Mouse (Mus musculus): ENCODE data around the gene Comtd1. TPM values are rescaled to one million over a fixed set of nuclear protein-coding genes. Genes with fewer than 3 reads are reported as not detected.

Comtd1 gene
- polyA plus RNA-seq, 1 experiment: 6.4 TPM

DNA sequence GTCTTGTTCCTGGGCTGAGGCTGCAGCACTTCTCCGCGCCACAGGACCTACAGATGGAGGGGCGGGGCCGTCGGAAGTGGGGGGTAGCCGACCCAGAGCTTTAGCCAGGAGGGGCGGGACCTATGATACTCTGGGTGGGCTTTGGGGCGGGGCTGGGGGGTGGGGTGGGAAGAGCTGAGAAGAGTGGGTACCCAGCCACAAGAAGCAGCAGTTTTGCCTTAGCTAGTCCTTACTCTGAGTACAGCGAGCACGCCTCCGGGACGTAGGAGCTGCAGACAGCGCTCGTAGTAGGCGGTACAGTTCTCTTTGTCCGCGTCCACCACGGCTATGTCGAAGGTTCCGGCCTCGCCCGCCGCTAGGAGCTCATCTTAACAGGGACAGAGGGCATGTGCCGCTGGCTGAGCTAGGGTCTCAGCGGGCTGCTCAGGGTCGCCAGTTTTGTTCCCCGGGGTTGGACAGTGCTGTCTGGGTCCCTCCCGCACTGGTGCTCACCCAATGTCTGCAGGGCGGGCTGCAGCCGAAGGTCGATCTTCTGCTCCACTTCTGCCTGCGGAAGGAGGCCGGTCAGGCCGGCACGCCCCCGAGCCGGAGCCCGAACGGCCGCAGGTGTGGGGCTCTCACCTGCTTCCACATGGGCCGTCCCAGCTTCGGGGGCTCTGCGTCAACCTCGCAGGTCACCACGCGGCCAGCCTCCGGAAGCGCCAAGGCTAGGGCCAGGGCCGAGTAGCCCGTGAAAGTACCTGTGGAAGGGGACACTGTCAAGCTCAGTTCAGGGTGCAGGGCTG, 1.2 kb downstream of the Comtd1 start:
- Histone ChIP-seq H3K36me3 (ENCODE audit: control insufficient read depth, insufficient read depth, low read length) (peaks cover 2% of the 10 kb centered on the region), H3K4me3 (ENCODE audit: control insufficient read depth, low read depth, low read length) (peak overlapping the region; percentile 88), H3K4me1 (ENCODE audit: control insufficient read depth, insufficient read depth, low read length) (peaks cover 21% of the 10 kb centered on the region)

DNA sequence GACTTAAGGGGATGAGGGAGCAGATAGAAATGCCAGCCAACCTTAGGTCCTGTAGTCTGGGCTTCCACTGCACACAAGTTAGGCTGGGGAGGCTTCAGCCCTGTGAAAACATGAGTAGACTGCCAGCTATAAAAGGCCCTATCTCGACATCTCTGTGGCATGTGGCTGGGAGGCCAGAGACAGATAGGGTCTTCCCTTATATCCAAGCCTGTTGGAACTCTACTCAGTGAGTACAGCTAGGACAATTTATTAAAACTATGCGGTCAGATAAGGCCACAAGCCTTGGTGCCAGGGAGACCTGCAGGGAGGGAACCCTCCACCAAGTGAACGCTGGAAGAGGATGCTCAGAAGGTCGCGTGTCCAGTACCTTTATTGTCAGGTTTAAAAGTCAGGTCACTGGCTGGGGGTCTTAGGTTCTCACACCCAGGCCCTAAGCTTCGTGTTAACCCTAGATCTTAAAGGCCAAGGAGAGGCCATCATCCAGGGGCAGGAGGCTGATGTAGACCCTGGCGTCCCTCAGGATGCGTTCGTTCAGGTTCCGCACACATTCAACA, 1.9 kb downstream of the Comtd1 start:
- no peak overlapping the region for H3K27ac ChIP-seq (ENCODE audit: control insufficient read depth, insufficient read depth, low read depth, low read length)
- no peaks in the 10 kb centered on the region for H3K27me3 ChIP-seq (ENCODE audit: control insufficient read depth, insufficient read depth, low read length)
- no peak overlapping the region for H3K4me3 ChIP-seq (ENCODE audit: control insufficient read depth, low read depth, low read length)
- TF ChIP-seq CTCF (IDR thresholded peaks at IDR 0.05; ENCODE audit: control insufficient read depth, insufficient read depth, insufficient replicate concordance, low read depth, low read length) (0 out of 2 replicates have a peak, but pooled peaks have one; percentile 10), POLR2A (IDR thresholded peaks at IDR 0.05; ENCODE audit: control insufficient read depth, low read depth, low read length) (no peak)
- H3K4me1 ChIP-seq (ENCODE audit: control insufficient read depth, insufficient read depth, low read length): peaks cover 17% of the 10 kb centered on the region
- H3K36me3 ChIP-seq (ENCODE audit: control insufficient read depth, insufficient read depth, low read length): peaks cover 2% of the 10 kb centered on the region

More for the DNA sequence above, 1.2 kb downstream of the Comtd1 start:
- Histone ChIP-seq H3K27me3 (ENCODE audit: control insufficient read depth, insufficient read depth, low read length) (no peaks in the 10 kb centered on the region), H3K27ac (ENCODE audit: control insufficient read depth, insufficient read depth, low read depth, low read length) (peak overlapping the region; percentile 27; the same call in 1 of the 2 replicates)
- TF ChIP-seq CTCF (IDR thresholded peaks at IDR 0.05; ENCODE audit: control insufficient read depth, insufficient read depth, insufficient replicate concordance, low read depth, low read length) (peak; percentile 6; the same call in 1 of the 2 replicates), POLR2A (IDR thresholded peaks at IDR 0.05; ENCODE audit: control insufficient read depth, low read depth, low read length) (0 out of 2 replicates have a peak, but pooled peaks have one; percentile 15)

DNA sequence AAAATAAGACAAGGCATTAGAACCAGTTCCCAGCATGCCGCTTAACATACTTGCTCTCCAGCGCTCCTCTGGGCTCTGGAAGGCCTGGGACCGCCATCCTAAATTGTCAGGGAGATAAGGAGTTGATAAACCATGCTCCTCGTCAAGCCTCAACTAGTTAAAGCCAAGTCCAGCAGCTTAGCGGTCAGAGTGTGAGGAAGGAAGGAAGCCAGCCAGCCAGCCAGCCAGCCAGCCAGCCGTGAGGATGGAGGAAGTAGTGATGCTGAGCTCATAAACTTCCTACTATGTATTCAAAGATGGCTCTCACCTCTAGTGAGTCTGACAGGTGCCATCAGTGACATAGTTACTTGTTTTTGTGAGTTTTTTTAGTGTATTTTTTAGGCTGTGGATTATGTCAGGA, 5.5 kb downstream of the Comtd1 start:
- H3K27ac ChIP-seq (ENCODE audit: control insufficient read depth, insufficient read depth, low read depth, low read length): no peak overlapping the region
- H3K36me3 ChIP-seq (ENCODE audit: control insufficient read depth, insufficient read depth, low read length): peaks cover 4% of the 10 kb centered on the region
- no peak overlapping the region for H3K4me3 ChIP-seq (ENCODE audit: control insufficient read depth, low read depth, low read length)
- H3K4me1 ChIP-seq (ENCODE audit: control insufficient read depth, insufficient read depth, low read length): peaks cover 11% of the 10 kb centered on the region
- TF ChIP-seq CTCF (IDR thresholded peaks at IDR 0.05; ENCODE audit: control insufficient read depth, insufficient read depth, insufficient replicate concordance, low read depth, low read length): no peak
- TF ChIP-seq POLR2A (IDR thresholded peaks at IDR 0.05; ENCODE audit: control insufficient read depth, low read depth, low read length): no peak
- H3K27me3 ChIP-seq (ENCODE audit: control insufficient read depth, insufficient read depth, low read length): no peaks in the 10 kb centered on the region

DNA sequence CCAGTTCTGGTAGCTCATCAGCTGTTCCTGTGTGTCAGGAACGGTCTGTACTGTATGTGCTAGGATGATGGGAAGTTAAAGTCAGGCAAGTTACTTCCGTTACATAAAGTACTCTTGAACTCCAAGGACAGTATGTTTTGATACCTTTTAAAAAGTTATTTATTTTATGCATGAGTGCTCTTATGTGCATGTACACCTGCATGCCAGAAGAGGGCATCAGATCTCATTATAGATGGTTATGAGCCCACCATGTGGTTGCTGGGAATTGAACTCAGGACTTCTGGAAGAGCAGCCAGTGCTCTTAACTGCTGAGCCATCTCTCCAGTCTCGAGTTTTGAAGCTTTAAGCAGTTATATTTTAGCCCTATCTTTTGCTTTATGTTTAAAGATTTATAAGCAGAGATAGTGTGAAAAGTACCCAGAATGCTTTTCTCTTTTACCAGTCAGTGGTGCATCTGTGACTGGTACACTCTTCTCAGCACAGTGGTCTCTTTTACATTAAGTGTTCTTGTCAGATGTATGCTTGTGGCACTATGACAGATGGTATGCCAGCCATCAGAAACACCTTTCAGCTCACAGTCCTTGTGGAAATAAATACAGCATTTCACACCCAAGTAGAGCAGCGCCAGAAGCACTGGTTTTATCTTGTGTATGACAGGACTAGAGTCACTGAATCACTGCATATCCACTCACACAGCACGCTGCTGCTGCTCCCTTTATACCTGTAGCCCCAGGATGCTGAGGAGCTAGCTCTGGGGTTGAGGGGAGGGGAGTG, 6.8 kb downstream of the Comtd1 start:
- Histone ChIP-seq H3K27ac (ENCODE audit: control insufficient read depth, insufficient read depth, low read depth, low read length) (no peak overlapping the region), H3K4me3 (ENCODE audit: control insufficient read depth, low read depth, low read length) (no peak overlapping the region), H3K27me3 (ENCODE audit: control insufficient read depth, insufficient read depth, low read length) (no peaks in the 10 kb centered on the region), H3K4me1 (ENCODE audit: control insufficient read depth, insufficient read depth, low read length) (0 out of 2 replicates have a peak, but pooled peaks cover 2% of the 10 kb centered on the region), H3K36me3 (ENCODE audit: control insufficient read depth, insufficient read depth, low read length) (peaks cover 6% of the 10 kb centered on the region)
- no peak for TF ChIP-seq CTCF (IDR thresholded peaks at IDR 0.05; ENCODE audit: control insufficient read depth, insufficient read depth, insufficient replicate concordance, low read depth, low read length)
- TF ChIP-seq POLR2A (IDR thresholded peaks at IDR 0.05; ENCODE audit: control insufficient read depth, low read depth, low read length): no peak

DNA sequence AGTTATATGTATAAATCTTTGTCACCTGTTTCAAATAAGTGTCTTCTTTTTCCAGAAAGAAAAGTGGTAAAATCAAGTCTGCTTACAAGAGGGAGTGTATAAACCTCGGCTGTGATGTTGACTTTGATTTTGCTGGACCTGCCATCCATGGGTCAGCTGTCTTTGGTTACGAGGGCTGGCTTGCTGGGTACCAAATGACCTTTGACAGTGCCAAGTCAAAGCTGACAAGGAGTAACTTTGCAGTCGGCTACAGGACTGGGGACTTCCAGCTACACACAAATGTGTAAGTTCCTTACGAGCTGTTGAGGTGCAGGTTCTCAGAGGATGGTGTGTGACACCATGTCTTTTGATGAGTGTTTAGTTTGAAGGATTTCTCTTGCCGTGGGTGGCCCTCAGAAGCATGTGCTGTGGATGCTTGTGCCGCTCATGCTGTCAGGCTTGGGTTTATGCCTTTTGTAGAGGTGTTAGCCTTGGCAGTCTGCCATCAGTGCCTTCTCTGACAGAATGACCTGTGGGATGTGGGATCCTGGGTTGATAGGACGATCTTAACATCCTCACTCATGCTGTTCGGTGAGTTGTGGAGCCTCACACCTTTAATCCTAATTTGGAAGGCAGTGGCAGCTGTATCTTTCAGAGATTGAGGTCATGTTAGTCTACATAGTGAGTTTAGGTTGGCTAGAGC, 10.3 kb downstream of the Comtd1 start:
- no peak for TF ChIP-seq CTCF (IDR thresholded peaks at IDR 0.05; ENCODE audit: control insufficient read depth, insufficient read depth, insufficient replicate concordance, low read depth, low read length)
- Histone ChIP-seq H3K27me3 (ENCODE audit: control insufficient read depth, insufficient read depth, low read length) (no peaks in the 10 kb centered on the region), H3K4me1 (ENCODE audit: control insufficient read depth, insufficient read depth, low read length) (no peaks in the 10 kb centered on the region), H3K27ac (ENCODE audit: control insufficient read depth, insufficient read depth, low read depth, low read length) (no peak overlapping the region), H3K36me3 (ENCODE audit: control insufficient read depth, insufficient read depth, low read length) (peaks cover 6% of the 10 kb centered on the region), H3K4me3 (ENCODE audit: control insufficient read depth, low read depth, low read length) (no peak overlapping the region)

DNA sequence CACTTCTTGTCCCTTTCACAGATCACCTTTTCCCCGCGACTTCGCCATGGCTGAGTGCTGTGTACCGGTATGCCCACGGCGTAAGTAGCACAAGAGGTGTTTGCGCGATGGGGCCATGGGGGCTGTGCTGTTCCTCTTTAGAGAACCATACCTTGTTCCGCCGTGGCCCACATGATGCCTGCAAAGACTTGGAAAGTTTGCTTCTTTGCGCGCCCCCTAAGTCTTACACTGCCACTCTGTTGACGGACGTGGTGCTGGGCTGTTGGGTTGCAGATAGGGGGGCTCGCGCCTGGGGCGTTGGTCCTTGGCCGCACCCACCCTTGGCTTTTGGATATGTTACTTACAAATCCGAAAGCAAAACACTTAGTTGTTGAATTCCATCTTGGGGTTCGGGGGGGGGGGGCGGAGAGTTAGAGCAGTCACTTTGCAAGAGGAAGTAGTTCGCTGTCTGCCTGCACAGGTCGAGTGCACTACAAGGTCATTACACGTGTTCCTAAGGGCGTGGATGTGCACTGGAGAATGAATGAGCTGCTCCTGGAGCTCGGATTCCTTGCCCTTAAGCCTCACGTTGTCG, 16.9 kb downstream of the Comtd1 start:
- Histone ChIP-seq H3K4me3 (ENCODE audit: control insufficient read depth, low read depth, low read length) (peak overlapping the region; percentile 97), H3K27me3 (ENCODE audit: control insufficient read depth, insufficient read depth, low read length) (no peaks in the 10 kb centered on the region), H3K36me3 (ENCODE audit: control insufficient read depth, insufficient read depth, low read length) (peaks cover 3% of the 10 kb centered on the region), H3K27ac (ENCODE audit: control insufficient read depth, insufficient read depth, low read depth, low read length) (peak overlapping the region; percentile 98), H3K4me1 (ENCODE audit: control insufficient read depth, insufficient read depth, low read length) (peaks cover 2% of the 10 kb centered on the region)
- TF ChIP-seq POLR2A (IDR thresholded peaks at IDR 0.05; ENCODE audit: control insufficient read depth, low read depth, low read length): no peak
- TF ChIP-seq CTCF (IDR thresholded peaks at IDR 0.05; ENCODE audit: control insufficient read depth, insufficient read depth, insufficient replicate concordance, low read depth, low read length): no peak
